Mouse (Mus musculus) liver, adult 2 months (tissue): Measurements from ENCODE around the gene Ankrd6. TPM values are rescaled to one million over a fixed set of nuclear protein-coding genes. Genes with fewer than 3 reads are reported as not detected.

ENCODE experiments used
- DNase-seq: peaks from one replicate; pipeline ENCODE4 v3.0.0-alpha.2; 2011; ENCODE audit warnings: low read depth, low spot score; ENCODE audit errors: extremely low read depth
- H3K27ac ChIP-seq: fragments of 200-500 bp; replicated peaks from 2 replicates; pipeline ENCODE4 v1.5.1; 2012; ENCODE audit warnings: low read depth, mild to moderate bottlenecking, control low read depth, inconsistent platforms, low read length; ENCODE audit not compliant: insufficient read depth
- H3K27me3 ChIP-seq: fragments of 200-500 bp; 2 replicates; pipeline ENCODE4 v1.6.1; 2012; ENCODE audit warnings: mild to moderate bottlenecking, moderate library complexity, low read length, inconsistent platforms; ENCODE audit not compliant: control insufficient read depth, insufficient read depth
- H3K36me3 ChIP-seq: fragments of 200-500 bp; 2 replicates; pipeline ENCODE4 v1.6.1; 2012; ENCODE audit warnings: low read length, inconsistent platforms; ENCODE audit not compliant: control insufficient read depth, insufficient read depth
- H3K4me1 ChIP-seq: fragments of 200-500 bp; 2 replicates; pipeline ENCODE4 v1.6.1; 2011; ENCODE audit warnings: low read length; ENCODE audit not compliant: control insufficient read depth, insufficient read depth
- H3K4me3 ChIP-seq: fragments of 200-500 bp; 2 replicates; pipeline ENCODE4 v1.5.1; 2011; ENCODE audit warnings: low read depth, mild to moderate bottlenecking, control low read depth, low read length, moderate library complexity; ENCODE audit not compliant: insufficient read depth
- H3K79me2 ChIP-seq: fragments of 200-500 bp; 2 replicates; pipeline ENCODE4 v1.6.1; 2012; ENCODE audit warnings: inconsistent platforms, mild to moderate bottlenecking, low read length, moderate library complexity; ENCODE audit not compliant: control insufficient read depth, insufficient read depth
- H3K9ac ChIP-seq: fragments of 200-500 bp; 2 replicates; pipeline ENCODE4 v1.6.1; 2012; ENCODE audit warnings: low read depth, mild to moderate bottlenecking, control low read depth, inconsistent platforms, low read length
- CTCF ChIP-seq: fragments of 200-500 bp; IDR thresholded peaks from 2 replicates; pipeline ENCODE4 v1.5.1; 2011; ENCODE audit warnings: low read depth, low read length, control low read depth
- POLR2A ChIP-seq: fragments of 200-500 bp; IDR thresholded peaks from 2 replicates; pipeline ENCODE4 v1.6.1; 2011; ENCODE audit warnings: low read length, control low read depth; ENCODE audit not compliant: insufficient read depth; ENCODE audit errors: extremely low read depth
- WGBS: fragments of 180-500 bp; shearing (Covaris S2); methylation state at CpG from one replicate; pipeline ENCODE4 v1.1.7; 2018; 5-methylcytosine and 5-hydroxymethylcytosine counted together
- polyA plus RNA-seq: library from polyadenylated mRNA; depleted of rRNA; stranded (reverse); fragments of >200 nt; gene quantifications from 2 replicates; pipeline ENCODE4 v1.2.3, GENCODE M21; 2012
- total RNA-seq: library from RNA; depleted of rRNA; stranded (reverse); fragments of >200 nt; gene quantifications from 2 replicates; pipeline ENCODE4 v1.2.3, GENCODE M21; 2014

The Ankrd6 gene
- total and polyA plus RNA-seq, 2 experiments = 0.07 to 0.28 TPM

DNA sequence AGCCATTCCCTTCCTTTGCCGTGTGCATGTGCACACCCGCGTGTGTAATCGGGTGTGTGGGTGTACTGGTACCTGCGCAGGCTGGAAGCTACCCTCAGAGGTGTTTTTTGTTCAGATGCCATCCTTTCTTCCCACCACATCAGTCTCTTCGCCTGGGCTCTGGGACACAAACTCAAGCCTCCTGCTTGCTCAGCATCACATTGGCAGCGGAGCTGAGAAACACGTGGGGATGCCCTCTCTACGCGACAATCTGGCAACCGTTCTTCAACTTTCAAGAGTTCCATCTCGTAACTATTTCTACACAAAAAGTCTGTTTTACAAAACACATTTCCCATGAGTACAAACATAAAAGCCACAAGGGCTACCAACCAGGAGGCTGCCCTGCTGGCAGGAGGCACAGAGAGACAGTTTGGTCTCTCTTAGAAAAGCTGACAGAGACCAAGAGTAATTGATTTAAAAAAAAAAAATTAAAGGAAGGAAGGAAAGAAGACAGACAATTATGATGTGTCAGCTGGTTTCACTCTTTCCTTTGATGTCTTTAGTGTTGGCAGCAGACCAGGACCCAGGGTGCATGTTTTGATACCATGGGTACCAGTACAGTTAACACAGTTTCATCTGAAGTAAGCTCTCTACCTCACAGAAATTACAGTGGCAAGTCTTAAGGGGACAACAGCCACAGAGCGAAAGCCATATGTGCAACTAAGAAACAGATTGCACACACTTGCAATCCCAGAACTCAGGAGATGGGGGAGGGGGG is 21.8 kb downstream of the Ankrd6 start:
- 93% methylated on average over 13 of the region's 13 CpGs for WGBS
- no peak for DNase-seq

DNA sequence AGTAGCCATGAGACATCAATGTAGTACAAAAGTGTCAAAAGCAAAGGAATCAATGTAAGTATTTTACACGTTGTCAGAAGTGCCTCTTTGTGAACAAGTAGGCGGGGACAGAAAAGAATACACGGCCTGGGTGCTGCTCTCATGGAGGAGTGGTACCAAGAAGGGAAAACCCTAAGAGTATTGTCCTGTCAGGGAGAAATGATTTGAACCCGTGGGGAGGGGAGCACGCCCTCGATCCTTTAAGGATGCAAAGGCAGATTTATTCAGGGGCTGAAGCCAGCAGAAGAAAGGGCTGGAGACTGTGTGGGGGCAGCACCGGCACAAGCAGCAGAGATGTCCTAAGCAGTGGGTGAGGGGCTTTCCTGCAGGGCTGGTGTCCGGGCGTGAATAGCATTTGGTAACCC is 26.7 kb downstream of the Ankrd6 start:
- Histone ChIP-seq H3K79me2 (no peaks in the 10 kb centered on the region), H3K4me3 (no peak overlapping the region), H3K9ac (no peak overlapping the region), H3K4me1 (no peaks in the 10 kb centered on the region), H3K27ac (no peak overlapping the region), H3K27me3 (no peaks in the 10 kb centered on the region), H3K36me3 (no peaks in the 10 kb centered on the region)
- DNase-seq = no peak
- TF ChIP-seq CTCF = no peak
- no peak for TF ChIP-seq POLR2A
- 73% methylated on average over 9 of the region's 9 CpGs for WGBS

More for the DNA sequence above, 21.8 kb downstream of the Ankrd6 start:
- Histone ChIP-seq H3K36me3 (no peaks in the 10 kb centered on the region), H3K4me1 (no peaks in the 10 kb centered on the region), H3K4me3 (no peak overlapping the region), H3K27ac (no peak overlapping the region), H3K9ac (no peak overlapping the region), H3K79me2 (no peaks in the 10 kb centered on the region), H3K27me3 (no peaks in the 10 kb centered on the region)
- no peak for TF ChIP-seq CTCF
- TF ChIP-seq POLR2A = no peak

DNA sequence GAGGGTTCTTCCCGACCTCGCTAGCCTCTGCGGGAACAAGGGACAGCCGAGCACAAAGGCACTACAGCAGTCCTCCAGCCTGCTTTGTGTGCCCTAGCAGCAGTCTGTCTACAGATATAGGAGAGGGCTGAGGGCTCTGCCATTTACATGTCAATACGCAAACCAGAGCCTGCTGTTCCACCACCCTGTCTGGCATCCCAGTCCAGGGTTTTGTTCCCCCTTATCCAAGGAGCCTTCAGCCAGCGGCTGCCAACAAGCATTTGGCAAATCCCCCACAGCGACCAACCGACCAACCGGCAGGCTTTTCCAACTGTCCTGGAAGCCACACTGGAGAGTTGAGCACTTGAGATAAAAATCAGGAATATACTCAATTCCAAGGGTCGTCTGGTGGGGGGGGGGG is 27.2 kb downstream of the Ankrd6 start:
- H3K9ac ChIP-seq = no peak overlapping the region
- H3K79me2 ChIP-seq = no peaks in the 10 kb centered on the region
- no peaks in the 10 kb centered on the region for H3K4me1 ChIP-seq
- no peak for DNase-seq
- no peak overlapping the region for H3K27ac ChIP-seq
- H3K27me3 ChIP-seq = no peaks in the 10 kb centered on the region
- TF ChIP-seq CTCF (no peak), POLR2A (no peak)
- H3K36me3 ChIP-seq = no peaks in the 10 kb centered on the region
- no peak overlapping the region for H3K4me3 ChIP-seq
- WGBS = 30% methylated on average over 10 of the region's 10 CpGs

- H3K27me3 ChIP-seq = no peaks in the 10 kb centered on the region
- H3K4me3 ChIP-seq = no peak overlapping the region
- TF ChIP-seq POLR2A = no peak
- no peak for TF ChIP-seq CTCF
- no peak for DNase-seq
- WGBS = 91% methylated on average over 1 of the region's 1 CpGs
- no peaks in the 10 kb centered on the region for H3K36me3 ChIP-seq
- H3K4me1 ChIP-seq = no peaks in the 10 kb centered on the region
- no peak overlapping the region for H3K9ac ChIP-seq
- H3K79me2 ChIP-seq = no peaks in the 10 kb centered on the region
- H3K27ac ChIP-seq = no peak overlapping the region
Measured at GRCm38 (mm10) chr4:32922871-32923270, 27.8 kb downstream of the Ankrd6 start.

- no peak for DNase-seq
- H3K9ac ChIP-seq = no peak overlapping the region
- 82% methylated on average over 7 of the region's 7 CpGs for WGBS
- no peaks in the 10 kb centered on the region for H3K4me1 ChIP-seq
- TF ChIP-seq POLR2A (no peak), CTCF (no peak)
- 0 out of 2 replicates have a peak, but pooled peaks cover 2% of the 10 kb centered on the region for H3K27me3 ChIP-seq
- no peak overlapping the region for H3K27ac ChIP-seq
- H3K36me3 ChIP-seq = no peaks in the 10 kb centered on the region
- H3K4me3 ChIP-seq = no peak overlapping the region
- no peaks in the 10 kb centered on the region for H3K79me2 ChIP-seq
Measured at GRCm38 (mm10) chr4:32920863-32921262, 29.8 kb downstream of the Ankrd6 start.

DNA sequence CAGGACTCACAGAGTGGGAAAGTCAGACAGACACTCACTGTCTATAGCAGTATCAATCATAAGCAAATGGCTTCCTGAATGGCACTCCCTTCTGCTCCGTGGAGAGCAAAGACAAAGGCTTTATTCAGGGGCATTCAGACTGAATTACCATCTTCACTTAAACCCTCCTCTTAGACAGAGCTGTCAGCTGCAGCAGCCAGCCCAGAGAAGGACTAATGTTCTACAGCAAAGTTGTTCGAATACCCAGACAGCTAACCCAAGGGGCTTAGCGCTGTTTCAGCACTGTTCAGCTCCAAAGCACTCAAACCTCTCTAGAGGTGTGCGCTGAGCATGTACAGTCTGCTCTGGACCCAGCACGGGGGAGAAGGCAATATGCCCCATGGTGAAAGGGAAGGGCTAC is 32.1 kb downstream of the Ankrd6 start:
- no peaks in the 10 kb centered on the region for H3K36me3 ChIP-seq

More for the DNA sequence above, 32.1 kb downstream of the Ankrd6 start:
- Histone ChIP-seq H3K27me3 (0 out of 2 replicates have a peak, but pooled peaks cover 2% of the 10 kb centered on the region), H3K4me1 (no peaks in the 10 kb centered on the region), H3K27ac (no peak overlapping the region), H3K9ac (no peak overlapping the region), H3K79me2 (no peaks in the 10 kb centered on the region), H3K4me3 (no peak overlapping the region)
- TF ChIP-seq CTCF (no peak), POLR2A (no peak)
- DNase-seq = no peak
- WGBS = 84% methylated on average over 5 of the region's 5 CpGs
